Mouse (Mus musculus) heart, embryonic 16.5 days (tissue): ENCODE results near the gene Arhgap23. TPM values are rescaled to one million over a fixed set of nuclear protein-coding genes. Genes with fewer than 3 reads are reported as not detected.
A peak's percentile ranks its signal among the peaks of the same experiment; 100 is the strongest.

Experiments
- ATAC-seq: fragments of 200-750 bp; cut with Nextera tagmentation; replicated peaks from 2 replicates; pipeline ENCODE4 v1.8.0; 2017; ENCODE audit warnings: moderate number of reproducible peaks; ENCODE audit not compliant: insufficient read depth, low FRiP score; ENCODE audit errors: extremely low read depth
- H3K27ac ChIP-seq: fragments of 300-500 bp; sonication (generic); 2 replicates; pipeline ENCODE4 v1.5.1; 2014; ENCODE audit warnings: mild to moderate bottlenecking, low read length, control low read depth, moderate library complexity
- H3K27me3 ChIP-seq: fragments of 300-500 bp; sonication (generic); 2 replicates; pipeline ENCODE4 v1.6.1; 2014; ENCODE audit warnings: low read length, mixed read lengths; ENCODE audit not compliant: control insufficient read depth, insufficient read depth
- H3K36me3 ChIP-seq: fragments of 300-500 bp; sonication (generic); 2 replicates; pipeline ENCODE4 v1.6.1; 2014; ENCODE audit not compliant: control insufficient read depth, insufficient read depth
- H3K4me1 ChIP-seq: fragments of 300-500 bp; sonication (generic); 2 replicates; pipeline ENCODE4 v1.6.1; 2014; ENCODE audit warnings: low read length, mixed read lengths; ENCODE audit not compliant: control insufficient read depth, insufficient read depth
- H3K4me2 ChIP-seq: fragments of 300-500 bp; sonication (generic); 2 replicates; pipeline ENCODE4 v1.6.1; 2014; ENCODE audit warnings: low read depth, mild to moderate bottlenecking, control low read depth, low read length
- H3K4me3 ChIP-seq: fragments of 300-500 bp; sonication (generic); 2 replicates; pipeline ENCODE4 v1.5.1; 2014; ENCODE audit warnings: mild to moderate bottlenecking, control low read depth, low read length
- H3K9ac ChIP-seq: fragments of 300-500 bp; sonication (generic); 2 replicates; pipeline ENCODE4 v1.6.1; 2014; ENCODE audit warnings: low read length, control low read depth
- H3K9me3 ChIP-seq: fragments of 300-500 bp; sonication (generic); replicated peaks from 2 replicates; pipeline ENCODE4 v1.6.1; 2016; ENCODE audit warnings: low read length; ENCODE audit not compliant: control insufficient read depth
- WGBS: fragments of 180-500 bp; shearing (Covaris S2); extraction: QIAGEN DNeasy Blood & Tissue Kit; methylation state at CpG from one replicate; pipeline ENCODE4 v1.1.7; 2014; 5-methylcytosine and 5-hydroxymethylcytosine counted together
- polyA plus RNA-seq: library from polyadenylated mRNA; unstranded; fragments of >200 nt; fragmentation: Nextera tagmentation; extraction: Ambion mirVana; gene quantifications from 2 replicates; pipeline ENCODE4 v1.2.1, GENCODE M21; 2015

Gene Arhgap23
- polyA plus RNA-seq, 1 experiment from 2014 or later = 5.5 TPM

DNA sequence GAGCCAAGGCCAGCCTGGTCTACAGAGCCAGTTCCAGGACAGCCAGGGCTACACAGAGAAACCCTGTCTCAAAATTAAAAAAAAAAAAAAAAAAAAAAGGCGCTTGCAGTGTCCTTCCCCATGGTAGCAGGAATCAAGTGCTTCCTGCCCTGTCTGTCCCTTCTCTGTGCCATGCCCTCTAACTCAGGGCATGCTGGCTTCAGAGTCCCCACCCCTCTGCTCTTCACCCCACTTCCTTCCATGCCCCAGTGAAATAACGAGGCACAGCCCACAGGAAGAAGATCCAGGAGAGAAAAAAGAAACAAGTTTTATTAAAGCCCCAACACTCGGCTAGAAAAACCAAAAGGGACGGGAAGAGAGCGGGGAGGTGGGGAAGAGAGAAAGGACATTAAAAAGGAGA lies 93.7 kb downstream of the Arhgap23 start:
- Histone ChIP-seq H3K9me3 (no peaks in the 10 kb centered on the region), H3K4me2 (no peak overlapping the region), H3K27me3 (peaks cover 3% of the 10 kb centered on the region; the same call in 1 of the 2 replicates), H3K4me1 (no peaks in the 10 kb centered on the region), H3K4me3 (no peak overlapping the region), H3K27ac (no peak overlapping the region), H3K36me3 (no peaks in the 10 kb centered on the region), H3K9ac (no peak overlapping the region)
- 42% methylated on average over 5 of the region's 5 CpGs for WGBS
- ATAC-seq = no peak

- Histone ChIP-seq H3K27ac (0 out of 2 replicates have a peak overlapping the region, but pooled peaks have one; percentile 10), H3K9ac (0 out of 2 replicates have a peak overlapping the region, but pooled peaks have one; percentile 26), H3K4me2 (no peak overlapping the region), H3K4me1 (no peaks in the 10 kb centered on the region), H3K9me3 (no peaks in the 10 kb centered on the region), H3K4me3 (no peak overlapping the region), H3K36me3 (no peaks in the 10 kb centered on the region), H3K27me3 (peaks cover 3% of the 10 kb centered on the region; the same call in 1 of the 2 replicates)
- WGBS = 71% methylated on average over 24 of the region's 24 CpGs
- ATAC-seq = peak; percentile 21
Observed at GRCm38 (mm10) chr11:97509715-97510485, 94.6 kb downstream of the Arhgap23 start.

DNA sequence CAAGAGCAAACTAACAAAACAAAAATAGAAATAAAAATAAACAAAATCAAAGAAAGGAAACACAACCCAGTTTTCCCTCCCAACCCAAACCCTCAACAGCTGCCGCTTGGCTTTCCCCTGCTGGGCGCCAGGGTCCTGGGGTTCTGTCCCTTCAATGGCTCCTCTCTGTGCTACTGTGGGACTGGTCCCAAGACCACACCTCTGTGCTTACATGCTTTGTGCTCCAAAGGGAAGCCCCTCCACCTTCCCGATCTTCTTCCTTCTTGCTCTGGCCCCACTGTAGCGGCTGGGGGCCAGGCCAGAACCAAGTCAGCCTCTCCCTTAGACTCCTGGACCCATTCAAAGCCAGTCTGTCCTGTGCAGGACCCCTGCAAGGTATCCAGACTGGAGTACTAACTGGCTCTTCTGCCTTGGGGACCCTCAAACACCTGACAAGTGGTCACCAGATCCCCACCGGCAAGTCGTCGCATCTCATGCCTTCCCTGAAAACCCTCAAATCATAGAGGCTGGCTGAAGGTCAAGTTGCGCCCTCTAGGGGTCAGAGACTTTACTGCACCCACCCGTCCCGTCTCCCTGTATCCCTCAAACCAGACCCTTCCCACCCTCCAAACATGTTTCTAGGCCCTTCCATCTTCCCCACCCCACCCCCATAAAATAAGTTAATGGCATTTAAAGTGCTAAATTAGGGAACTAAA lies 95.8 kb downstream of the Arhgap23 start:
- no peak for ATAC-seq
- H3K27ac ChIP-seq = peak overlapping the region; percentile 52
- peak overlapping the region; percentile 39 for H3K4me2 ChIP-seq
- no peak overlapping the region for H3K4me3 ChIP-seq
- H3K27me3 ChIP-seq = peaks cover 3% of the 10 kb centered on the region; the same call in 1 of the 2 replicates
- H3K9ac ChIP-seq = peak overlapping the region; percentile 12
- no peaks in the 10 kb centered on the region for H3K4me1 ChIP-seq
- no peaks in the 10 kb centered on the region for H3K36me3 ChIP-seq
- no peaks in the 10 kb centered on the region for H3K9me3 ChIP-seq
- WGBS = 32% methylated on average over 10 of the region's 10 CpGs

- 39% methylated on average over 13 of the region's 13 CpGs for WGBS
- H3K27me3 ChIP-seq = peaks cover 3% of the 10 kb centered on the region; the same call in 1 of the 2 replicates
- peak overlapping the region; percentile 12 for H3K9ac ChIP-seq
- H3K4me3 ChIP-seq = peak overlapping the region; percentile 28
- peak overlapping the region; percentile 70 for H3K27ac ChIP-seq
- H3K36me3 ChIP-seq = no peaks in the 10 kb centered on the region
- peak; percentile 49; the same call in 1 of the 2 replicates for ATAC-seq
- peak overlapping the region; percentile 39 for H3K4me2 ChIP-seq
- H3K9me3 ChIP-seq = no peaks in the 10 kb centered on the region
- no peaks in the 10 kb centered on the region for H3K4me1 ChIP-seq
Observed at GRCm38 (mm10) chr11:97511661-97512369, 96.5 kb downstream of the Arhgap23 start.

- Histone ChIP-seq H3K36me3 (no peaks in the 10 kb centered on the region), H3K9ac (no peak overlapping the region), H3K4me3 (peak overlapping the region; percentile 9; the same call in 1 of the 2 replicates), H3K4me1 (no peaks in the 10 kb centered on the region), H3K4me2 (peak overlapping the region; percentile 39), H3K27me3 (peaks cover 3% of the 10 kb centered on the region; the same call in 1 of the 2 replicates), H3K27ac (peak overlapping the region; percentile 70), H3K9me3 (no peaks in the 10 kb centered on the region)
- ATAC-seq = no peak
- 74% methylated on average over 6 of the region's 6 CpGs for WGBS
Observed at GRCm38 (mm10) chr11:97512511-97512910, 97.2 kb downstream of the Arhgap23 start.

DNA sequence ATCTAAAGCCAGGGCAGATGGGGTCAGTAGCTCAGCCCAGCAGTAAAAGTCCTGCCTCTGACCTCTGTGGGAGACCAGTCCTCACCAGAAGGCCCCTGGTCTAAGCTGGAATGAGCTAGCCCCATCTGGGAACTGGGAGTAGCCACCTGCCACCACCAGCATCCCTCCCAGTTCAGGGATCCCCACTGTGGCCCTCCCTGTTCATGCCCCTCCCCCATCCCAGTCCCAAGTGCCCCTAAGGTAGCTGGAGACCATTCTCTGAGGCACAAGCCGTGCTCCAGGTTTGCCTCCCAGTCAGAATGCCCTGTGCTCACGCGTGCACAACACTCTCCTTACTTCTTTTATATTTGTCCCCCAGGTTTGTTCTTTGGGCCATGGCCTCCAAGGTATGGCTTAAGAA lies 97.7 kb downstream of the Arhgap23 start:
- 84% methylated on average over 3 of the region's 3 CpGs for WGBS
- no peaks in the 10 kb centered on the region for H3K9me3 ChIP-seq
- H3K4me1 ChIP-seq = no peaks in the 10 kb centered on the region
- H3K9ac ChIP-seq = no peak overlapping the region
- no peak overlapping the region for H3K4me2 ChIP-seq
- no peak overlapping the region for H3K4me3 ChIP-seq
- peaks cover 3% of the 10 kb centered on the region; the same call in 1 of the 2 replicates for H3K27me3 ChIP-seq
- ATAC-seq = no peak
- H3K27ac ChIP-seq = no peak overlapping the region
- no peaks in the 10 kb centered on the region for H3K36me3 ChIP-seq

GRCm38 (mm10) chr11:97520541-97520940 lies 105.2 kb downstream of the Arhgap23 start:
- no peak for ATAC-seq
- Histone ChIP-seq H3K9me3 (no peaks in the 10 kb centered on the region), H3K27me3 (peaks cover 14% of the 10 kb centered on the region; the same call in 1 of the 2 replicates), H3K4me1 (no peaks in the 10 kb centered on the region), H3K36me3 (no peaks in the 10 kb centered on the region), H3K4me2 (no peak overlapping the region), H3K27ac (no peak overlapping the region), H3K9ac (no peak overlapping the region), H3K4me3 (no peak overlapping the region)
- 86% methylated on average over 7 of the region's 7 CpGs for WGBS

- Histone ChIP-seq H3K27me3 (peaks cover 16% of the 10 kb centered on the region; the same call in 1 of the 2 replicates), H3K4me2 (no peak overlapping the region), H3K36me3 (no peaks in the 10 kb centered on the region), H3K4me1 (no peaks in the 10 kb centered on the region), H3K9ac (no peak overlapping the region), H3K9me3 (no peaks in the 10 kb centered on the region), H3K4me3 (no peak overlapping the region), H3K27ac (no peak overlapping the region)
- ATAC-seq = no peak
- WGBS = 73% methylated on average over 29 of the region's 29 CpGs
Observed at GRCm38 (mm10) chr11:97521741-97522474, 106.6 kb downstream of the Arhgap23 start.
